Mouse (Mus musculus): ENCODE results near the gene Cntnap4.

GRCm38 (mm10) chr8:112747296-112747695 lies 177.5 kb downstream of the Cntnap4 start:
- TF ChIP-seq CTCF (IDR thresholded peaks at IDR 0.05; ENCODE audit: control insufficient read depth, insufficient read depth, low read length) (no peak), POLR2A (IDR thresholded peaks at IDR 0.05; ENCODE audit: borderline replicate concordance, control insufficient read depth, low read depth, low read length) (no peak)

Data from bone marrow, adult 2 months (tissue).